ENCODE assay signal across 14 mouse cellular contexts in the genomic region with DNA sequence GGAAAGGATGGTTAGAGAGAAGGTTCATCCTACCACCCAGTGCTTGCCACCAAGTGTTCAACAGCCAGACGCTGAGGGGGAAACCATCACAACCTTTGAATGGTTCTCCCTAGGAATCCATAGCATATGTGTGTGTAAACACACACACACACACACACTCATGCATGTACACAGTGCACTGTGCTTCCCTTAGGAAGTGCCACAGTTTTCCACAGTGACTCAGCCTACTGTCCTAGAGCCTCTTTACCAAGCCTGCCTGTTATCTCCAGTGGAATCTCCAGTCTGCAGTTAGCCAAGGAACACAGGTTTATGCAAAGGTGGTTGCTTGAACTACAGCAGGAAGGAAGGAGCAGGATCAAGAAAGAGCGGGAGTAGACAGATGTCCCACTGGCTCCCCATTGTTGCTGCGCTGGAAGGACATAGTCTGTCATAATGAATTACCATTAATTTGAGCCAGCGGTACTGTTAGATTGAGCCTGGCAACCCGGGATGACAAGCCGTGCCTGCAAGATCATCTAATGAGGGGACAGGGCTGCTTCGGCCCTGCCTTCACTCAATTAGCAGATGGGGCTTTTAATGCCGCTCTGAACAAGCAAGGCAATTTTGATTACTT.
A peak's percentile ranks its signal among the peaks of the same experiment; 100 is the strongest.
DNase-seq lines count a peak whose midpoint lies in the region; ATAC-seq lines count a peak whose summit lies in the region.
"Had no signal": no experiment of that assay in that cellular context is flagged by ENCODE, and none has a peak within 500 bp of the region (broad histone marks: within the 10 kb centered on the region; RNA-seq: fewer than 3 reads in every experiment).

No protein-coding gene starts in this region.

- DNase-seq in neural tube, embryonic 11.5 days (ENCODE audit: low spot score), result peak; percentile 14
- DNase-seq in midbrain, embryonic 11.5 days (ENCODE audit: low spot score, missing footprints), result peak; percentile 87
- DNase-seq in liver, result no peak
- DNase-seq in heart, postnatal 14 days, result no peak
- no peak for DNase-seq in adrenal gland, postnatal 4 days (ENCODE audit: low spot score in 2 of 2)
- DNase-seq: cerebellum, adult 9-11 months; lung, adult 2 months; thymus, postnatal 14 days had no signal

- no peaks in the 10 kb centered on the region for H3K27me3 ChIP-seq in neural tube, embryonic 11.5 days (ENCODE audit: control insufficient read depth, insufficient read depth, low read length)
- no peaks in the 10 kb centered on the region for H3K27me3 ChIP-seq in neural tube, embryonic 15.5 days (replicated peaks)
- no peaks in the 10 kb centered on the region for H3K27me3 ChIP-seq in forebrain, embryonic 16.5 days (replicated peaks; ENCODE audit: control insufficient read depth, insufficient read depth, low read length)
- H3K27me3 ChIP-seq in midbrain, embryonic 11.5 days (ENCODE audit: control insufficient read depth, insufficient read depth, low read length), result no peaks in the 10 kb centered on the region
- H3K27me3 ChIP-seq: heart, embryonic 12.5 days; limb, embryonic 13.5 days had no signal

- H3K36me3 ChIP-seq in neural tube, embryonic 11.5 days (ENCODE audit: control insufficient read depth, insufficient read depth, low read length), result no peaks in the 10 kb centered on the region
- no peaks in the 10 kb centered on the region for H3K36me3 ChIP-seq in neural tube, embryonic 15.5 days
- H3K36me3 ChIP-seq in forebrain, embryonic 16.5 days (ENCODE audit: control insufficient read depth, insufficient read depth), result no peaks in the 10 kb centered on the region
- no peaks in the 10 kb centered on the region for H3K36me3 ChIP-seq in midbrain, embryonic 11.5 days (ENCODE audit: control insufficient read depth, insufficient read depth, low read length)
- H3K36me3 ChIP-seq: heart, embryonic 12.5 days; limb, embryonic 13.5 days had no signal

- intact Hi-C loops in heart, postnatal 14 days (cut with DNase I), result no loop called here

- no peak overlapping the region for H3K4me3 ChIP-seq in neural tube, embryonic 11.5 days (ENCODE audit: low read depth, low read length)
- H3K4me3 ChIP-seq in neural tube, embryonic 15.5 days (replicated peaks), result no peak overlapping the region
- no peak overlapping the region for H3K4me3 ChIP-seq in forebrain, embryonic 16.5 days (replicated peaks; ENCODE audit: low read length)
- no peak overlapping the region for H3K4me3 ChIP-seq in midbrain, embryonic 11.5 days (ENCODE audit: low read depth, low read length)
- H3K4me3 ChIP-seq: heart, embryonic 12.5 days; limb, embryonic 13.5 days had no signal

- no peaks in the 10 kb centered on the region for H3K9me3 ChIP-seq in neural tube, embryonic 11.5 days (ENCODE audit: control insufficient read depth, low read length)
- no peaks in the 10 kb centered on the region for H3K9me3 ChIP-seq in neural tube, embryonic 15.5 days (replicated peaks)
- no peaks in the 10 kb centered on the region for H3K9me3 ChIP-seq in forebrain, embryonic 16.5 days (ENCODE audit: control insufficient read depth, low read length)
- H3K9me3 ChIP-seq in midbrain, embryonic 11.5 days (ENCODE audit: control insufficient read depth, low read length), result no peaks in the 10 kb centered on the region
- H3K9me3 ChIP-seq: heart, embryonic 12.5 days; limb, embryonic 13.5 days had no signal

- no peak overlapping the region for H3K9ac ChIP-seq in neural tube, embryonic 11.5 days (ENCODE audit: low read length)
- no peak overlapping the region for H3K9ac ChIP-seq in neural tube, embryonic 15.5 days (replicated peaks)
- H3K9ac ChIP-seq in forebrain, embryonic 16.5 days (replicated peaks; ENCODE audit: low read depth, low read length), result no peak overlapping the region
- no peak overlapping the region for H3K9ac ChIP-seq in midbrain, embryonic 11.5 days (ENCODE audit: low read length)
- H3K9ac ChIP-seq: heart, embryonic 12.5 days; limb, embryonic 13.5 days had no signal

- WGBS in neural tube, embryonic 11.5 days, result 51% methylated on average over 8 of the region's 8 CpGs
- 26% methylated on average over 8 of the region's 8 CpGs for WGBS in neural tube, embryonic 15.5 days
- 15% methylated on average over 8 of the region's 8 CpGs for WGBS in forebrain, embryonic 16.5 days
- 45% methylated on average over 8 of the region's 8 CpGs for WGBS in midbrain, embryonic 11.5 days

- no peak overlapping the region for H3K4me2 ChIP-seq in neural tube, embryonic 11.5 days (ENCODE audit: low read depth)
- H3K4me2 ChIP-seq in neural tube, embryonic 15.5 days, result no peak overlapping the region
- H3K4me2 ChIP-seq in forebrain, embryonic 16.5 days (ENCODE audit: low read length), result no peak overlapping the region
- no peak overlapping the region for H3K4me2 ChIP-seq in midbrain, embryonic 11.5 days
- H3K4me2 ChIP-seq: heart, embryonic 12.5 days; limb, embryonic 13.5 days had no signal

- H3K27ac ChIP-seq in neural tube, embryonic 11.5 days (ENCODE audit: low read depth, low read length), result no peak overlapping the region; the same call in 1 of the 2 replicates
- no peak overlapping the region for H3K27ac ChIP-seq in neural tube, embryonic 15.5 days (replicated peaks)
- H3K27ac ChIP-seq in forebrain, embryonic 16.5 days (ENCODE audit: low read length), result no peak overlapping the region
- no peak overlapping the region for H3K27ac ChIP-seq in midbrain, embryonic 11.5 days (ENCODE audit: low read depth, low read length)
- H3K27ac ChIP-seq: kidney, postnatal 0 days; limb, embryonic 13.5 days had no signal

- no peaks in the 10 kb centered on the region for H3K4me1 ChIP-seq in neural tube, embryonic 11.5 days (ENCODE audit: control insufficient read depth, insufficient read depth, low read length)
- peaks cover 3% of the 10 kb centered on the region; the same call in 1 of the 2 replicates for H3K4me1 ChIP-seq in neural tube, embryonic 15.5 days
- peaks cover 3% of the 10 kb centered on the region for H3K4me1 ChIP-seq in forebrain, embryonic 16.5 days (replicated peaks; ENCODE audit: control insufficient read depth, insufficient read depth, low read length)
- H3K4me1 ChIP-seq in midbrain, embryonic 11.5 days (ENCODE audit: control insufficient read depth, insufficient read depth, low read length), result peaks cover 6% of the 10 kb centered on the region; the same call in 1 of the 2 replicates
- H3K4me1 ChIP-seq: heart, embryonic 12.5 days; limb, embryonic 13.5 days had no signal

- ATAC-seq in neural tube, embryonic 11.5 days (ENCODE audit: insufficient read depth, low FRiP score, low TSS enrichment), result no peak
- no peak for ATAC-seq in neural tube, embryonic 15.5 days (ENCODE audit: low FRiP score)
- peak; percentile 50; the same call in 1 of the 2 replicates for ATAC-seq in forebrain, embryonic 16.5 days
- ATAC-seq in midbrain, embryonic 11.5 days (ENCODE audit: low FRiP score), result peak; percentile 78
- ATAC-seq: CD4-positive, CD25-positive, alpha-beta regulatory T cell, adult 4 months had no signal

Comparison
In these comparisons a context has a peak if more than half of its experiments do, and no peak if none do; other contexts are left out.
1. ATAC-seq: peak in forebrain, embryonic 16.5 days (single experiment) and midbrain, embryonic 11.5 days (single experiment); none in neural tube, embryonic 11.5 days (single experiment) and neural tube, embryonic 15.5 days (single experiment).
2. DNase-seq: peak in neural tube, embryonic 11.5 days (single experiment) and midbrain, embryonic 11.5 days (single experiment); none in liver (single experiment), heart, postnatal 14 days (0 of 2) and adrenal gland, postnatal 4 days (0 of 2).